Mouse (Mus musculus) midbrain, embryonic 13.5 days (tissue): ENCODE results near the gene Gm10295. TPM values are rescaled to one million over a fixed set of nuclear protein-coding genes. Genes with fewer than 3 reads are reported as not detected.

Experiments
- ATAC-seq: fragments of 200-750 bp; cut with Nextera tagmentation; 2 replicates; pipeline ENCODE4 v1.8.0; 2017; ENCODE audit warnings: mild to moderate bottlenecking, moderate TSS enrichment, moderate library complexity
- H3K27ac ChIP-seq: fragments of 300-500 bp; sonication (generic); 2 replicates; pipeline ENCODE4 v1.5.1; 2015; ENCODE audit warnings: inconsistent platforms, mild to moderate bottlenecking, moderate library complexity
- H3K27me3 ChIP-seq: fragments of 300-500 bp; sonication (generic); 2 replicates; pipeline ENCODE4 v1.6.1; 2015; ENCODE audit warnings: mild to moderate bottlenecking, inconsistent platforms
- H3K36me3 ChIP-seq: fragments of 300-500 bp; sonication (generic); 2 replicates; pipeline ENCODE4 v1.6.1; 2015; ENCODE audit warnings: mild to moderate bottlenecking, inconsistent platforms
- H3K4me1 ChIP-seq: fragments of 300-500 bp; sonication (generic); replicated peaks from 2 replicates; pipeline ENCODE4 v1.6.1; 2015; ENCODE audit warnings: inconsistent platforms
- H3K4me2 ChIP-seq: fragments of 300-500 bp; sonication (generic); replicated peaks from 2 replicates; pipeline ENCODE4 v1.6.1; 2015; ENCODE audit warnings: moderate library complexity, mild to moderate bottlenecking, inconsistent platforms
- H3K4me3 ChIP-seq: fragments of 300-500 bp; sonication (generic); replicated peaks from 2 replicates; pipeline ENCODE4 v1.5.1; 2015; ENCODE audit warnings: mild to moderate bottlenecking, inconsistent platforms
- H3K9ac ChIP-seq: fragments of 300-500 bp; sonication (generic); replicated peaks from 2 replicates; pipeline ENCODE4 v1.6.1; 2015; ENCODE audit warnings: mild to moderate bottlenecking, inconsistent platforms
- H3K9me3 ChIP-seq: fragments of 300-500 bp; sonication (generic); 2 replicates; pipeline ENCODE4 v1.6.1; 2016; ENCODE audit warnings: mild to moderate bottlenecking, inconsistent platforms
- WGBS: fragments of 180-500 bp; shearing (Covaris S2); methylation state at CpG from one replicate; pipeline ENCODE4 v1.1.7; 2015; 5-methylcytosine and 5-hydroxymethylcytosine counted together
- polyA plus RNA-seq: library from polyadenylated mRNA; unstranded; fragments of >200 nt; fragmentation: Nextera tagmentation; extraction: Ambion mirVana; gene quantifications from 2 replicates; pipeline ENCODE4 v1.2.1, GENCODE M21; 2015

The Gm10295 gene
- polyA plus RNA-seq, 1 experiment from 2014 or later: not detected

GRCm38 (mm10) chr7:71379826-71380825 lies 28.8 kb upstream of the Gm10295 start:
- 7% methylated on average over 18 of the region's 18 CpGs for WGBS
- ATAC-seq: no peak

GRCm38 (mm10) chr7:71378812-71379760 lies 27.8 kb upstream of the Gm10295 start:
- Histone ChIP-seq H3K4me3 (no peak overlapping the region), H3K4me2 (0 out of 2 replicates have a peak overlapping the region, but pooled peaks have one; percentile 9), H3K27me3 (peaks cover 28% of the 10 kb centered on the region), H3K27ac (no peak overlapping the region), H3K36me3 (no peaks in the 10 kb centered on the region), H3K9ac (no peak overlapping the region), H3K4me1 (peaks cover 46% of the 10 kb centered on the region), H3K9me3 (no peaks in the 10 kb centered on the region)
- peak; percentile 48; the same call in 1 of the 2 replicates for ATAC-seq
- 44% methylated on average over 18 of the region's 18 CpGs for WGBS

More at GRCm38 (mm10) chr7:71379826-71380825, 28.8 kb upstream of the Gm10295 start:
- Histone ChIP-seq H3K4me2 (0 out of 2 replicates have a peak overlapping the region, but pooled peaks have one; percentile 11), H3K9me3 (no peaks in the 10 kb centered on the region), H3K9ac (no peak overlapping the region), H3K36me3 (no peaks in the 10 kb centered on the region), H3K4me1 (peaks cover 51% of the 10 kb centered on the region), H3K27ac (peak overlapping the region; percentile 31), H3K27me3 (peaks cover 34% of the 10 kb centered on the region), H3K4me3 (no peak overlapping the region)

GRCm38 (mm10) chr7:71377983-71378382 lies 26.7 kb upstream of the Gm10295 start:
- WGBS: 64% methylated on average over 6 of the region's 6 CpGs
- ATAC-seq: no peak
- Histone ChIP-seq H3K27me3 (peaks cover 28% of the 10 kb centered on the region), H3K9ac (no peak overlapping the region), H3K4me1 (peaks cover 40% of the 10 kb centered on the region), H3K4me2 (no peak overlapping the region), H3K9me3 (no peaks in the 10 kb centered on the region), H3K27ac (no peak overlapping the region), H3K4me3 (no peak overlapping the region), H3K36me3 (no peaks in the 10 kb centered on the region)

- WGBS: 49% methylated on average over 5 of the region's 5 CpGs
- no peaks in the 10 kb centered on the region for H3K9me3 ChIP-seq
- peaks cover 9% of the 10 kb centered on the region; the same call in 1 of the 2 replicates for H3K4me1 ChIP-seq
- peaks cover 18% of the 10 kb centered on the region for H3K27me3 ChIP-seq
- no peak overlapping the region for H3K4me3 ChIP-seq
- no peaks in the 10 kb centered on the region for H3K36me3 ChIP-seq
- ATAC-seq: peak; percentile 37; the same call in 1 of the 2 replicates
- H3K9ac ChIP-seq: no peak overlapping the region
- no peak overlapping the region for H3K4me2 ChIP-seq
- H3K27ac ChIP-seq: peak overlapping the region; percentile 56; the same call in 1 of the 2 replicates
These were observed 22.8 kb upstream of the Gm10295 start for GRCm38 (mm10) chr7:71374059-71374458.

GRCm38 (mm10) chr7:71371916-71372315 lies 20.6 kb upstream of the Gm10295 start:
- Histone ChIP-seq H3K4me3 (no peak overlapping the region), H3K36me3 (no peaks in the 10 kb centered on the region), H3K4me1 (peaks cover 9% of the 10 kb centered on the region; the same call in 1 of the 2 replicates), H3K9ac (no peak overlapping the region), H3K27ac (no peak overlapping the region), H3K27me3 (peaks cover 6% of the 10 kb centered on the region), H3K4me2 (no peak overlapping the region), H3K9me3 (no peaks in the 10 kb centered on the region)
- no peak for ATAC-seq
- WGBS: 42% methylated on average over 2 of the region's 2 CpGs

- 73% methylated on average over 2 of the region's 2 CpGs for WGBS
- H3K4me2 ChIP-seq: no peak overlapping the region
- H3K9ac ChIP-seq: no peak overlapping the region
These were observed 19.5 kb upstream of the Gm10295 start for GRCm38 (mm10) chr7:71370746-71371145.

GRCm38 (mm10) chr7:71370128-71370527 lies 18.8 kb upstream of the Gm10295 start:
- Histone ChIP-seq H3K4me2 (no peak overlapping the region), H3K9ac (no peak overlapping the region), H3K27me3 (0 out of 2 replicates have a peak, but pooled peaks cover 3% of the 10 kb centered on the region), H3K9me3 (no peaks in the 10 kb centered on the region), H3K4me1 (peaks cover 9% of the 10 kb centered on the region; the same call in 1 of the 2 replicates), H3K36me3 (no peaks in the 10 kb centered on the region), H3K4me3 (no peak overlapping the region), H3K27ac (no peak overlapping the region)
- 92% methylated on average over 3 of the region's 3 CpGs for WGBS
- no peak for ATAC-seq

More at GRCm38 (mm10) chr7:71370746-71371145, 19.5 kb upstream of the Gm10295 start:
- ATAC-seq: no peak
- H3K4me3 ChIP-seq: no peak overlapping the region
- H3K27me3 ChIP-seq: peaks cover 3% of the 10 kb centered on the region; the same call in 1 of the 2 replicates
- no peaks in the 10 kb centered on the region for H3K9me3 ChIP-seq
- H3K4me1 ChIP-seq: peaks cover 9% of the 10 kb centered on the region; the same call in 1 of the 2 replicates
- H3K36me3 ChIP-seq: no peaks in the 10 kb centered on the region
- H3K27ac ChIP-seq: no peak overlapping the region

GRCm38 (mm10) chr7:71368543-71369181 lies 17.4 kb upstream of the Gm10295 start:
- Histone ChIP-seq H3K4me3 (no peak overlapping the region), H3K36me3 (no peaks in the 10 kb centered on the region), H3K9me3 (no peaks in the 10 kb centered on the region), H3K4me1 (no peaks in the 10 kb centered on the region), H3K4me2 (no peak overlapping the region), H3K9ac (no peak overlapping the region), H3K27me3 (0 out of 2 replicates have a peak, but pooled peaks cover 3% of the 10 kb centered on the region), H3K27ac (no peak overlapping the region)
- ATAC-seq: no peak
- WGBS: 87% methylated on average over 13 of the region's 13 CpGs

- Histone ChIP-seq H3K4me3 (no peak overlapping the region), H3K27me3 (no peaks in the 10 kb centered on the region), H3K36me3 (no peaks in the 10 kb centered on the region), H3K9me3 (no peaks in the 10 kb centered on the region), H3K4me2 (no peak overlapping the region), H3K4me1 (peaks cover 6% of the 10 kb centered on the region; the same call in 1 of the 2 replicates), H3K27ac (no peak overlapping the region), H3K9ac (no peak overlapping the region)
- 90% methylated on average over 5 of the region's 5 CpGs for WGBS
- ATAC-seq: no peak
These were observed 4.3 kb upstream of the Gm10295 start for GRCm38 (mm10) chr7:71355596-71355995.

- ATAC-seq: no peak
- Histone ChIP-seq H3K4me1 (peaks cover 6% of the 10 kb centered on the region; the same call in 1 of the 2 replicates), H3K27me3 (no peaks in the 10 kb centered on the region), H3K9me3 (no peaks in the 10 kb centered on the region), H3K4me3 (no peak overlapping the region), H3K9ac (no peak overlapping the region), H3K27ac (no peak overlapping the region), H3K4me2 (no peak overlapping the region), H3K36me3 (no peaks in the 10 kb centered on the region)
- 87% methylated on average over 9 of the region's 9 CpGs for WGBS
These were observed 2.4 kb downstream of the Gm10295 start for GRCm38 (mm10) chr7:71348922-71349321.
